Mouse (Mus musculus) kidney, adult 11 months (tissue): Measurements from ENCODE around the gene Rpl24.
A peak's percentile ranks its signal among the peaks of the same experiment; 100 is the strongest.
"Not testable (repeated sequence)": the region's sequence is repeated elsewhere in the genome, so short reads cannot be mapped to it uniquely, and the experiment has no call there.

Experiments used
- DNase-seq: peaks from one replicate; pipeline ENCODE4 v3.0.0; 2022

The Rpl24 gene

DNA sequence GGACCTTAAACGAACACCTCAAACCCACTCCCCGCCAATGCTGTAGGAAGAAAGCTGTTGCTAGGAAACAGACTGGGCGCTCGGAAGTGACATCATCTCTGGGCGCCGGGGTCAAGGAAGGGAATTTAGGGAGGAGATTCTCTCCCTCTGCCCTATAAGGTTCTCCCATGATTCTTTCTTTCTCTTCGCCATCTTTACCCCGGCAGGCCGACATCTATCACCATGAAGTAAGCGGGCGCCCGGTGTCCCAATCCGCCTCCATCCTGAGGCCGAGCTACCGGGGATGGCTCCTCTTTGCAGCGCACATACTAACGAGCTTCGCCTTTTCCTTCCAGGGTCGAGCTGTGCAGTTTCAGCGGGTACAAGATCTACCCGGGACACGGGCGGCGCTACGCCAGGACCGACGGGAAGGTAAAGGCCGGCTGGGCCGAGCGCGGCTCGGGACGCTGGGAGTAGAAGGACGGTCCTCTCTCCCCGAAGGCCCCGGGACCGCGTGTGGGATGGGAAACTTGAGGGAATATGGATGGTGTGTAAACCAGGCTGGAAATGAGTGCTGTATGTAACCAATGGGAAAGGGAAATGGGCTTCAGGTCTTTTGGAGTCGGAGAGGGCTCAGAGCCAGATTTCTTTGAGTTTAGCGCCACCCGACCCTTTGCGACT, at the start of gene Rpl24:
TSS of gene Rpl24 (plus strand) at position 64 of the 660 bp plus-strand sequence.
- DNase-seq, result peak; percentile 94

DNA sequence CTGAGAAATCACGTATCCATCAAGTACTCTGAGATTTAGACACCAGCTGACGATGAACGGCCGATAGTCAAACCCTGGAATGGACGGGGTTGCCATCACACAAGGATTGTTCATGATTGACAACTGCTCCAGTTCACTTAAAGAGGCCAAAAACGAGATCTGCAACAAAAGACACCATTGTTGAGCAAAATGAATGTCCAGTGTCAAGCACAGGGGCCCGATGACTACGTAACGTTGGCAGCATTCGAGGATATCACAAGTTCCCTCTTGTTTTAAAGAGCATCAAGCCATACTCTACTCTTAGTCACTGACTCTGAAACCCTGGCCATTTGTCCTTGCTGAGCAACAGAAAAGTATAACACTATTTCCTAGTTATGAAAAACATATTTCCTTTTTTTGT, 44.0 kb upstream of the Rpl24 start:
- DNase-seq, result no peak

GRCm38 (mm10) chr16:55924010-55924409, 42.1 kb upstream of the Rpl24 start:
- no peak for DNase-seq

DNA sequence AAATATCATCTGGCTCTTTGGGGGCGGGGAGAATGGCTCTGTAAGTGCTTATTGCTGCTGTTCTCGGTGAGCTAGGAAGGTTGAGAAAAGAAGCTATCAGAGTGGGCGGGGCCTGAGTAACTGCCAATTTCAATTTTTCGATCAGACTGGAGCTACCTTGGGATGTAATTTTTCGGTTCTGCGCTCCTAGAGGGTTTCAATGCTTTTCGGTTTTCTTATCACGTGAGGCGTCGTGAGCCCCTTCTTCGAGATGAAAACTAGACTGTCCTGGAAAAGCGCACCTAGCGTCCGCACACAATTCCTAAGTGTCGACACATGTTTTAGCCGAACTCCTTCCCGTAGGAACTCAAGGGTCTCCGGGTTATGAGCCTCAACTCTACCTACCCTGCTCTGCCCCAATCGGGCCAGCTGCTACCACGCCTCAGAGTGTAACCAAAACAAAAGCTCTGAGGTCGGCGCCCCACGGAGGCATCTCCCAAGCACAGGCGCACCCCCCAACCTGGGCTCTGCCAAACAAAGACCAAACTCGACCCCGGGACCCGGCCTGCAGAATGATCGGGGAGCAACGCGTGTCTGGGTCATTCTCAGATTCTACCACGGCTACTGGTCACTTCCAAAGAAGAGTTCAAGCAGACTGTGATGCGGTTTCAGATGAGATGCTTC, 32.3 kb upstream of the Rpl24 start:
- DNase-seq, result no peak

DNA sequence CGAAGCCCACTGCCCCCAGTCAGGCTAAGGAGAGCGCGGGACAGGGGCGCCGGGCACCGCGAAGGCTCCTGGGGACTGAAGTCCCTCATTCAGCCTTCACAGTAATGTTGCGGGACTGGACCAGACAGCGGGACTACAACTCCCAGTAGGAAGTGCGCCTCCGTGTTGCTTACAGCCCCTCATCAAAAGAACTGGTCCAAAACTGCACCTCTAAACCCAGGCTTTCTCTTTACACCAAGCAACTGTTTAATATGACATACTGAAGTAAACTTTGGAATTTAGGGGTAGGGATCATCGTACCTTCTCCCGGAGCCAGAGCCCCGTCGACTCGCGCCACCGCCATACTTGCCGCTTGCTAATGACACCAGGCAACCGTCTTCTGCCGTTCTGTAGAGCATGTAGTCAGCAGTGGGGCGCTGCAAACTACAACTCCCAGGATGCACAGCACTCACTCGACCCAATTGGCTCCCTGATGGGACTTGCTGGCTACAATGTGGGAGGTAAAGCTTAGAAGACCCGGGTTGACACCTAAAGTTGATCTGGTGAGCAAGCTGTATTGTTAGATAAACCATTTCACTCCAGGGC, 31.5 kb upstream of the Rpl24 start, which contains the start of gene Cep97:
TSS of gene Cep97 (minus strand) at position 403 of the 585 bp plus-strand sequence.
- DNase-seq, result peak; percentile 96

DNA sequence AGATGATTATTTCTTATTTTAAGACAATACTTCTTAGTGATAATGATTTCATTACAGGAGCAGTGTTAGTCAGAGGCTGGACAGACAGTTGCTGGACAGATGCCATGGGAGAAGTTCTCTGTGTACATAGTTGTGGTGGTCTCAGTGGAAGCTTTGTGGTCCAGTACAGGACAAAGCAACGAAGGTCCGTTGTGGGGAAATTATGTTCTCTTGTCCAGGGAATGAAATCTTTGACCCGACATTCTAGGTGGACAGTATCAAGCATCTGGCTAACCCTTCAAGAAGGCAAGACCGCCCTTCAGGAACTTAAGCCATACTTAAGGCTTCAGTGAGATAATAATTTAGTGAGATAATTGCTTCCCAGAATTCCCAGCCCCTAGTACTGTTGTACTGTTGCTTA, 27.3 kb upstream of the Rpl24 start:
- no peak for DNase-seq

GRCm38 (mm10) chr16:55939703-55940102, 26.4 kb upstream of the Rpl24 start:
- peak; percentile 34 for DNase-seq

- no peak for DNase-seq
Measured at GRCm38 (mm10) chr16:55940781-55941180, 25.3 kb upstream of the Rpl24 start.

GRCm38 (mm10) chr16:55947266-55947665, 18.8 kb upstream of the Rpl24 start:
- no peak for DNase-seq

GRCm38 (mm10) chr16:55947876-55948410, 18.1 kb upstream of the Rpl24 start:
- not testable (repeated sequence) for DNase-seq

- peak; percentile 7 for DNase-seq
Measured at GRCm38 (mm10) chr16:55948963-55949362, 17.1 kb upstream of the Rpl24 start.

DNA sequence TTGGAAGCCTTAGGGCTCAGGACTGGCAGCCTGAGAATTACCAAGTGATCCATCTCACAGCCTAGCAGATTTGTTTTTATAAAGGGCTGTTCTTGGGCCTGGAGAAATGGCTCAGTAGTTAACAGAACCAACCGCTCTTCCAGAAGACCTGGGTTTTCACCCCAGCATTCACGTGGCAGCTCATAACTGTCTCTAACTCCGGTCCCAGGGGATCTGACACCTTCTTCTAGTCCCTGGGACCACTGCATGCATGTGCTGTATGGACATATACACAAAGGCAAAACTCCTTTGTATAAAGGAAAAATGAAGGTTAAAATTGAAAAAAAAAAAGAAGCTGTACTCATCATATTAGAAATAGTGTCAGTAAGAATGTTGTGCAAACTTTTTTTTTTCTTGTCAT, 15.6 kb upstream of the Rpl24 start:
- DNase-seq, result no peak

DNA sequence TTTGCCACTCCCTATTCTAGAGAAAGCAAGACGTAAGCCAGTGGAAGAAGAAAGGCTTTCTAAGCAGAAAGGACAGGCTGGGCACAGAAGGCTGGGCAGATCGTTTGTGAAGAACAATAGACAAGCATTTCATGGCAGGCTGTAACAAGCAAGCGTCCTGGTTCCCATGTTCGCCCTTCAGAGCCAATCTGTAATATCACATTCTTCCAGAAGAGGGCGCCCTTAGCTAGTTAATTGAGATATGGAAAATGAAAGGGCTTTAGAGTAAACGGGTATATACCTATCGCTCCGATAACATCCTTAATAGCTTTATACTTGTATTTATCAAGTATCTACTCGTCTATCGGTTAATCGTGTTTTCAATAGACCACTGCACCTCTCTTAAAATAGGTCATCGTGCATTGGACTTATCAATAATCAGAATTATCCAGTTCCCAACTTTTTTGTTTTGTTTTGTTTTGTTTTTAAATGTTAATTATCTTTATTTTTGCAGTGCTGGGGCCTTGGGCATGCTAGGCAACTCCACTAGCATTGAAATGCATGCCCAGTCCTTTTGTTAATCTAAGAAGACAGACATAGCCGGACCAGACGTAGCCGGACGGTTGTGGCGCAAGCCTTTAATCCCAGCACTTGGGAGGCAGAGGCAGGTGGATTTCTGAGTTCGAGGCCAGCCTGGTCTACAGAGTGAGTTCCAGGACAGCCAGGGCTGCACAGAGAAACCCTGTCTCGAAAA, 15.0 kb upstream of the Rpl24 start:
- peak; percentile 43 for DNase-seq

DNA sequence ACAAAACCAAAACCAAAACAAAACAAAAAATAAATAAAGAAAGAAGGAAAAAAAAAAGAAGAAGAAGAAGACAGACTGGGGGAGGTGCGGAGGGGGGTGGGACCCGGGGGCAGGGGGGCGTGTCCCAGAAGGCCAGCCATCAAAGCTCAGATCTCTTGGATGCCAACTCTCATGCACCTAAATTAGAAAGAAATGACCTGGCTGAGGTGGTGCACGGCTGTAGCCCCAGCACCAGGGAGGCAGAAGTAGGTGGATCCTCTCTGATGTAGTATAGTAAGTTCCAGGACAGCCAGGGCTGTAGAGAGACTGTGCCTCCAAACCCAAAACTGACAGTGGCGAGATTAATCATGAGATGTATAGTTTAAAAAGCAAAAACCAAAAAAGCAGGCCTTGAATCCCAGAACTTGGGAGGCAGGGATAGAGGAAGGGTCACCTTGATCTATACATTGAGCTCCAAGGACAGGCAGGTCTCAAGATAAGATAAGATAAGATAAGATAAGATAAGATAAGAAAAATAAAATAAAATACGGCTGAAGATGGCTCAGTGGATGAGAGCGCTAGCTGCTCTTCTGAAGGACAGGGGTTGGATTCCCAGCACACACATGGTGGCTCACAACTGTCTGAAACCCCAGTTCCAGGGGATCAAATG, 14.3 kb upstream of the Rpl24 start:
- no peak for DNase-seq

GRCm38 (mm10) chr16:55952771-55953170, 13.3 kb upstream of the Rpl24 start:
- DNase-seq, result no peak

DNA sequence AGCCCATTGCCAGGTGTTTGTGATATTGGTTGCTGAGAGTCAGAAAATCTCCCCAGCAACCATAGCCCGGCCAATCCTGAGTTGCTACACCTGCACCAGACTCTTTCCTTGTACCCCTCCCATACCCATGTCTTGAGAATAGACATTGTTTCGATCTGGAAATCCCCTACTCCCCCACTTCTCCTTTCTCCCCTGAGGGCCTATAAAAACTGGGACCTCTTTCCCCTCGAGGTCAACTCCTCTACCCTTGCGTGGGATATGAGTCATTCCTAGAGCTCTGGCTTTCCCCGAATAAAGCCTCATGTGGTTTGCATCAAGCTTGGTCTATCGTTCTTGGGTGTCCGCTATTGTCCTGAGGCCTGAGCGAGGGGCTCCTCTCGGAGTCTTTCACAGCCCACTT, 11.9 kb upstream of the Rpl24 start:
- not testable (repeated sequence) for DNase-seq

- DNase-seq, result not testable (repeated sequence)
Measured at GRCm38 (mm10) chr16:55963068-55963467, 3.0 kb upstream of the Rpl24 start.

DNA sequence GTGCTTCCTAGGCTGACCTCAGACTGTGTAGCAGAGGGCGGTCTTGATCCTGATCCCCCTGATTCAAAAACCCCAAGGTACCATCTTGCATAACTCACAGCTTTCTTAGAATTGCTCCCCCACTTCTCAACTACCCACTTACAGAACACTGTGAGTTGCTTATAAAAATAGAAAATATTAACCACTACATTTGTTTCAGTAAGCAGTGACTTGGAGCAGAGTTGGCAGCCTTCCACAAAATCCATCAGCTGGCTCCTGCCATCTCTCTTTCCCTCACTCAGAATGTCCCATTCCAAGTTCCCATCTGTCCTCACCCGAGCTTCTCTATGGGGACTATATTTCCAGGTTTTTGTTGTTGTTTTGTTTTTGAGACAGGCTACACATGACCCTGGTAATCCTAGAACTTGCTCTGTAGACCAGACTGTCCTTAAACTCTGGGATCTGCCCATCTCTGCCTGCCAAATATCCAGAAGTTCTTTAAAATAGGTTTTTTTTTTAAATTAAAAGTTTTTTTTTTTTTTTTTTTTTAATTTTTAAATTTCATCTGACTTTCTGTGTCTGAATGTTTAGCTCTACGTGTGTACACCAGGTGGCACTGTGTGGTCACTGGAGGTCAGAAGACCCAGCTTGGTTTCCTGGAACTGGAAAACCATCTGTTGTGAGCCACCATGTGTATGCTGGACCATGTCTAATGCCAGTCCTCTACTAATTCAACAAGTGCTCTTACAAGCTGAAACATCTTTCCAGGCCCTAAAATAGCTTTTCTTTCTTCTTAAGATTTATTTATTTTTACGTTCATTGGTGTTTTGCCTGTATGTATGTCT, 1.7 kb upstream of the Rpl24 start:
- DNase-seq, result peak; percentile 24

DNA sequence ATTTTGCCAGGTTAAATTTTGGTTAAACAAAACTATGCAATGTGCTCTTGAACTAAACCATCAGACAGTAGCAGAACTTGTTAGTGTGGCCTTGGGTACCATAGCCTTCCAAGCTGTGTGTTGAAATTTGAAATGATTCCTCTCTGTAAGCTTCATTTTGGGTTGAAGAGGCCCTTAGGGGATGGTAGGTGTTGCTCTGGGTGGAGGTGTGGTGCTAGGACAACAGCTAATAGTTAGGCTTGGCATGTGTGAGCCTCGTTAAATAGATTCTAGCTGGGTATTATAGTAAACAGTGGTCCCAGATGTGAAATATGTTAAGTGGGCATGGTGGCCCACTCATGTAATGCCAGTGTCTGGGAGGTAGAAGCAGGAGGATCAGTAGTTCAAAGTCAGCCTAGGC, 1.1 kb downstream of the Rpl24 start:
- DNase-seq, result no peak

GRCm38 (mm10) chr16:55969147-55969546, 3.1 kb downstream of the Rpl24 start:
- DNase-seq, result no peak

- DNase-seq, result no peak
Measured at GRCm38 (mm10) chr16:55970416-55970815, 4.3 kb downstream of the Rpl24 start.
